Mouse (Mus musculus) kidney, adult 2 months (tissue): ENCODE data around the gene Atrnl1. TPM values are rescaled to one million over a fixed set of nuclear protein-coding genes. Genes with fewer than 3 reads are reported as not detected.
A peak's percentile ranks its signal among the peaks of the same experiment; 100 is the strongest.

Experiments
- DNase-seq: peaks from one replicate; pipeline ENCODE4 v3.0.0; 2021
- H3K27ac ChIP-seq: fragments of 200-500 bp; 2 replicates; pipeline ENCODE4 v1.5.1; 2012; ENCODE audit warnings: low read depth, low read length, control low read depth, inconsistent platforms; ENCODE audit not compliant: insufficient read depth
- H3K27me3 ChIP-seq: fragments of 200-500 bp; replicated peaks from 2 replicates; pipeline ENCODE4 v1.6.1; 2012; ENCODE audit warnings: mild to moderate bottlenecking, moderate library complexity, low read length, inconsistent platforms; ENCODE audit not compliant: control insufficient read depth, insufficient read depth
- H3K36me3 ChIP-seq: fragments of 200-500 bp; 2 replicates; pipeline ENCODE4 v1.6.1; 2012; ENCODE audit warnings: mild to moderate bottlenecking, moderate library complexity, low read length, inconsistent platforms; ENCODE audit not compliant: control insufficient read depth, insufficient read depth
- H3K4me1 ChIP-seq: fragments of 200-500 bp; 2 replicates; pipeline ENCODE4 v1.6.1; 2011; ENCODE audit warnings: low read length; ENCODE audit not compliant: control insufficient read depth, insufficient read depth
- H3K4me3 ChIP-seq: fragments of 200-500 bp; 2 replicates; pipeline ENCODE4 v1.5.1; 2011; ENCODE audit warnings: mild to moderate bottlenecking, low read depth, low read length, control low read depth; ENCODE audit not compliant: insufficient read depth
- CTCF ChIP-seq: fragments of 200-500 bp; conservative IDR thresholded peaks from 2 replicates; pipeline ENCODE4 v1.5.1; 2011; ENCODE audit warnings: low read depth, mild to moderate bottlenecking, control low read depth, low read length, moderate library complexity, mixed read lengths; ENCODE audit not compliant: insufficient read depth, insufficient read length
- POLR2A ChIP-seq: fragments of 200-500 bp; IDR thresholded peaks from one replicate; pipeline ENCODE4 v1.6.1; 2011; ENCODE audit warnings: low read depth, low read length, control low read depth
- WGBS: fragments of 180-500 bp; shearing (Covaris S2); methylation state at CpG from one replicate; pipeline ENCODE4 v1.1.7; 2018; 5-methylcytosine and 5-hydroxymethylcytosine counted together
- polyA plus RNA-seq: library from polyadenylated mRNA; depleted of rRNA; stranded (reverse); fragments of >200 nt; gene quantifications from 2 replicates; pipeline ENCODE4 v1.2.3, GENCODE M21; 2012; rRNA removed

Gene Atrnl1
- polyA plus RNA-seq, result 13.4 and 13.7 TPM in 2 replicates

- TF ChIP-seq POLR2A (peak; percentile 67), CTCF (no peak)
- Histone ChIP-seq H3K27ac (peak within 1 kb of the TSS; percentile 100), H3K4me1 (peaks cover 4% of the 10 kb centered on the region; the same call in 1 of the 2 replicates), H3K36me3 (no peaks in the 10 kb centered on the region), H3K27me3 (no peaks in the 10 kb centered on the region), H3K4me3 (peak within 1 kb of the TSS; percentile 92)
- peak; percentile 93 for DNase-seq
- WGBS, result under 1% methylated on average over 89 of the region's 103 CpGs
Observed at GRCm38 (mm10) chr19:57610476-57611261, at the start of gene Atrnl1. TSS of gene Atrnl1 (plus strand) at chr19:57611034.

- Histone ChIP-seq H3K4me1 (no peaks in the 10 kb centered on the region), H3K36me3 (no peaks in the 10 kb centered on the region), H3K27me3 (no peaks in the 10 kb centered on the region), H3K27ac (no peak overlapping the region), H3K4me3 (no peak overlapping the region)
- no peak for TF ChIP-seq CTCF
- DNase-seq, result no peak
- 88% methylated on average over 4 of the region's 4 CpGs for WGBS
Observed at GRCm38 (mm10) chr19:57561486-57561885, 49.3 kb upstream of the Atrnl1 start.

GRCm38 (mm10) chr19:57569040-57569439 lies 41.8 kb upstream of the Atrnl1 start:
- DNase-seq, result no peak
- Histone ChIP-seq H3K4me3 (no peak overlapping the region), H3K4me1 (no peaks in the 10 kb centered on the region), H3K36me3 (no peaks in the 10 kb centered on the region), H3K27ac (no peak overlapping the region), H3K27me3 (no peaks in the 10 kb centered on the region)
- WGBS, result 74% methylated on average over 6 of the region's 6 CpGs
- TF ChIP-seq CTCF (no peak), POLR2A (no peak)

GRCm38 (mm10) chr19:57572360-57573237 lies 38.2 kb upstream of the Atrnl1 start:
- H3K4me1 ChIP-seq, result peaks cover 3% of the 10 kb centered on the region; the same call in 1 of the 2 replicates

GRCm38 (mm10) chr19:57573470-57573869 lies 37.4 kb upstream of the Atrnl1 start:
- Histone ChIP-seq H3K36me3 (no peaks in the 10 kb centered on the region), H3K4me3 (no peak overlapping the region), H3K27me3 (no peaks in the 10 kb centered on the region), H3K4me1 (peaks cover 3% of the 10 kb centered on the region; the same call in 1 of the 2 replicates), H3K27ac (no peak overlapping the region)
- no peak for DNase-seq
- TF ChIP-seq CTCF (no peak), POLR2A (no peak)

More at GRCm38 (mm10) chr19:57572360-57573237, 38.2 kb upstream of the Atrnl1 start:
- Histone ChIP-seq H3K36me3 (no peaks in the 10 kb centered on the region), H3K27ac (no peak overlapping the region), H3K27me3 (no peaks in the 10 kb centered on the region), H3K4me3 (no peak overlapping the region)
- 87% methylated on average over 16 of the region's 16 CpGs for WGBS
- no peak for DNase-seq
- no peak for TF ChIP-seq CTCF
- no peak for TF ChIP-seq POLR2A

- peaks cover 3% of the 10 kb centered on the region; the same call in 1 of the 2 replicates for H3K4me1 ChIP-seq
- 86% methylated on average over 7 of the region's 7 CpGs for WGBS
- no peaks in the 10 kb centered on the region for H3K36me3 ChIP-seq
- TF ChIP-seq POLR2A, result no peak
- H3K4me3 ChIP-seq, result no peak overlapping the region
- DNase-seq, result no peak
- H3K27me3 ChIP-seq, result no peaks in the 10 kb centered on the region
- no peak overlapping the region for H3K27ac ChIP-seq
Observed at GRCm38 (mm10) chr19:57575027-57575426, 35.8 kb upstream of the Atrnl1 start.

GRCm38 (mm10) chr19:57576836-57577235 lies 34.0 kb upstream of the Atrnl1 start:
- WGBS, result 32% methylated on average over 5 of the region's 5 CpGs
- Histone ChIP-seq H3K27me3 (no peaks in the 10 kb centered on the region), H3K4me3 (no peak overlapping the region), H3K27ac (no peak overlapping the region), H3K4me1 (peaks cover 3% of the 10 kb centered on the region; the same call in 1 of the 2 replicates), H3K36me3 (no peaks in the 10 kb centered on the region)
- DNase-seq, result peak; percentile 67
- TF ChIP-seq CTCF, result no peak
- no peak for TF ChIP-seq POLR2A
